Mouse (Mus musculus) MEL (cell line): ENCODE measurements around the gene Abcc5. TPM values are rescaled to one million over a fixed set of nuclear protein-coding genes. Genes with fewer than 3 reads are reported as not detected.

Experiments
- DNase-seq: peaks from one replicate; pipeline ENCODE4 v3.0.0; 2011; ENCODE audit warnings: low read depth, low spot score
- H3K27ac ChIP-seq: 2 replicates; pipeline ENCODE4 v1.5.1; 2012; ENCODE audit warnings: low read depth, mild to moderate bottlenecking, control low read depth, low read length, moderate library complexity; ENCODE audit not compliant: control insufficient read depth
- H3K27me3 ChIP-seq, 2 experiments: fragments of 150-350 bp in 1 of 2; sonication (generic) in 1 of 2; 2 replicates each; pipeline ENCODE4 v1.6.1; 2012; ENCODE audit warnings: low read length in 2 of 2, mild to moderate bottlenecking in 2 of 2, improper control_type of control experiment in 1 of 2, moderate library complexity in 1 of 2; ENCODE audit not compliant: insufficient read depth in 2 of 2, control insufficient read depth in 1 of 2
- H3K36me3 ChIP-seq, 2 experiments: 2 replicates each; pipeline ENCODE4 v1.6.1; 2012 to 2014; ENCODE audit warnings: low read length in 2 of 2, improper control_type of control experiment in 1 of 2, inconsistent platforms in 1 of 2, mild to moderate bottlenecking in 1 of 2; ENCODE audit not compliant: insufficient read depth in 2 of 2, control insufficient read depth in 1 of 2
- H3K4me1 ChIP-seq, 2 experiments: fragments of 150-350 bp in 1 of 2; sonication (generic) in 1 of 2; 2 replicates each; pipeline ENCODE4 v1.6.1; 2012; ENCODE audit warnings: low read length in 2 of 2, improper control_type of control experiment in 1 of 2, mild to moderate bottlenecking in 1 of 2; ENCODE audit not compliant: insufficient read depth in 2 of 2, control insufficient read depth in 1 of 2
- H3K4me3 ChIP-seq, 2 experiments: fragments of 150-350 bp in 1 of 2; sonication (generic) in 1 of 2; 2 replicates each; pipeline ENCODE4 v1.5.1; 2012; ENCODE audit warnings: low read depth in 2 of 2, low read length in 2 of 2, mild to moderate bottlenecking in 2 of 2, moderate library complexity in 2 of 2, control low read depth in 1 of 2, improper control_type of control experiment in 1 of 2; ENCODE audit not compliant: control insufficient read depth in 1 of 2, insufficient read depth in 1 of 2
- H3K79me2 ChIP-seq: 2 replicates; pipeline ENCODE4 v1.6.1; 2012; ENCODE audit warnings: mild to moderate bottlenecking, low read length, moderate library complexity; ENCODE audit not compliant: control insufficient read depth, poor library complexity, insufficient read depth
- H3K9ac ChIP-seq: 2 replicates; pipeline ENCODE4 v1.6.1; 2012; ENCODE audit warnings: low read depth, mild to moderate bottlenecking, control low read depth, low read length, moderate library complexity; ENCODE audit not compliant: control insufficient read depth, poor library complexity, severe bottlenecking
- H3K9me3 ChIP-seq: fragments of 150-350 bp; sonication (generic); replicated peaks from 2 replicates; pipeline ENCODE4 v1.6.1; 2012; ENCODE audit warnings: mild to moderate bottlenecking, low read length, improper control_type of control experiment, moderate library complexity; ENCODE audit not compliant: insufficient read depth
- CHD1 ChIP-seq: IDR thresholded peaks from 2 replicates; pipeline ENCODE4 v1.6.1; 2012; ENCODE audit warnings: low read depth, mild to moderate bottlenecking, inconsistent platforms, low read length, improper control_type of control experiment
- CTCF ChIP-seq, 3 experiments: IDR thresholded peaks in 2 of 3; conservative IDR thresholded peaks in 1 of 3; 2 replicates each; pipeline ENCODE4 v1.5.1; 2011 to 2012; ENCODE audit warnings: low read length in 3 of 3, low read depth in 2 of 3, mild to moderate bottlenecking in 2 of 3, improper control_type of control experiment in 1 of 3, inconsistent platforms in 1 of 3, mixed read lengths in 1 of 3, moderate library complexity in 1 of 3; ENCODE audit not compliant: control insufficient read depth in 1 of 3, insufficient read depth in 1 of 3, poor library complexity in 1 of 3, severe bottlenecking in 1 of 3
- E2F4 ChIP-seq: IDR thresholded peaks from 2 replicates; pipeline ENCODE4 v1.6.1; 2011; ENCODE audit warnings: low read depth, low read length, improper control_type of control experiment, borderline replicate concordance
- ELF1 ChIP-seq: IDR thresholded peaks from 2 replicates; pipeline ENCODE4 v1.6.1; 2014; ENCODE audit warnings: low read depth, mild to moderate bottlenecking, inconsistent platforms, low read length, improper control_type of control experiment, moderate library complexity
- EP300 ChIP-seq, 2 experiments: IDR thresholded peaks; 2 replicates each; pipeline ENCODE4 v1.6.1; 2011; ENCODE audit warnings: improper control_type of control experiment in 2 of 2, low read length in 2 of 2, low read depth in 1 of 2, mild to moderate bottlenecking in 1 of 2
- ETS1 ChIP-seq: IDR thresholded peaks from 2 replicates; pipeline ENCODE4 v1.6.1; 2012; ENCODE audit warnings: low read depth, mild to moderate bottlenecking, inconsistent platforms, low read length, improper control_type of control experiment, moderate library complexity
- GATA1 ChIP-seq: IDR thresholded peaks from 2 replicates; pipeline ENCODE4 v1.6.1; 2011; ENCODE audit warnings: low read depth, low read length, improper control_type of control experiment
- JUND ChIP-seq: IDR thresholded peaks from 2 replicates; pipeline ENCODE4 v1.6.1; 2011; ENCODE audit warnings: low read depth, mild to moderate bottlenecking, improper control_type of control experiment, low read length
- NELFE ChIP-seq: IDR thresholded peaks from 2 replicates; pipeline ENCODE4 v1.6.1; 2011; ENCODE audit warnings: low read depth, low read length, improper control_type of control experiment
- POLR2A ChIP-seq, 2 experiments: IDR thresholded peaks; 2 replicates each; pipeline ENCODE4 v1.6.1; 2011 to 2012; ENCODE audit warnings: low read length in 2 of 2, mild to moderate bottlenecking in 2 of 2, control low read depth in 1 of 2, improper control_type of control experiment in 1 of 2, low read depth in 1 of 2, moderate library complexity in 1 of 2; ENCODE audit not compliant: control insufficient read depth in 1 of 2, insufficient read depth in 1 of 2, poor library complexity in 1 of 2
- POLR2AphosphoS2 ChIP-seq: IDR thresholded peaks from 2 replicates; pipeline ENCODE4 v1.6.1; 2011; ENCODE audit warnings: low read length, improper control_type of control experiment
- POLR2AphosphoS5 ChIP-seq: IDR thresholded peaks from 2 replicates; pipeline ENCODE4 v1.6.1; 2012; ENCODE audit warnings: low read depth, borderline replicate concordance, mild to moderate bottlenecking, inconsistent platforms, low read length, moderate library complexity, mixed read lengths
- RAD21 ChIP-seq: IDR thresholded peaks from 2 replicates; pipeline ENCODE4 v1.6.1; 2011; ENCODE audit warnings: mild to moderate bottlenecking, low read depth, low read length, improper control_type of control experiment
- RCOR1 ChIP-seq: IDR thresholded peaks from 2 replicates; pipeline ENCODE4 v1.6.1; 2012; ENCODE audit warnings: low read depth, mild to moderate bottlenecking, inconsistent platforms, low read length, improper control_type of control experiment
- SMC3 ChIP-seq: IDR thresholded peaks from 2 replicates; pipeline ENCODE4 v1.6.1; 2011; ENCODE audit warnings: low read depth, low read length, improper control_type of control experiment
- TAL1 ChIP-seq: IDR thresholded peaks from 2 replicates; pipeline ENCODE4 v1.6.1; 2012; ENCODE audit warnings: mild to moderate bottlenecking, inconsistent platforms, low read length, moderate library complexity, mixed read lengths
- TBP ChIP-seq: IDR thresholded peaks from 2 replicates; pipeline ENCODE4 v1.8.0; 2011; ENCODE audit warnings: low read depth, low read length, improper control_type of control experiment
- USF1 ChIP-seq: IDR thresholded peaks from 2 replicates; pipeline ENCODE4 v1.6.1; 2014; ENCODE audit warnings: low read depth, mild to moderate bottlenecking, inconsistent platforms, low read length, improper control_type of control experiment, moderate library complexity
- ZMIZ1 ChIP-seq: IDR thresholded peaks from 2 replicates; pipeline ENCODE4 v1.6.1; 2012; ENCODE audit warnings: low read depth, mild to moderate bottlenecking, inconsistent platforms, low read length, improper control_type of control experiment, moderate library complexity
- ZNF384 ChIP-seq: IDR thresholded peaks from 2 replicates; pipeline ENCODE4 v1.6.1; 2012; ENCODE audit warnings: low read depth, mild to moderate bottlenecking, inconsistent platforms, low read length, improper control_type of control experiment
- polyA plus RNA-seq, 2 experiments: library from polyadenylated mRNA; stranded (reverse) in 1 of 2; unstranded in 1 of 2; fragments of >175 nt in 1 of 2; fragments of >200 nt in 1 of 2; gene quantifications; 2 replicates each; pipeline versions ENCODE4 v1.2.1 to v1.2.4; 2012; ENCODE audit warnings: low replicate concordance in 2 of 2, low read depth in 1 of 2; ENCODE audit not compliant: insufficient read length in 2 of 2, insufficient read depth in 1 of 2, missing spikeins in 1 of 2
- total RNA-seq: library from RNA; depleted of rRNA; stranded (reverse); fragments of 300-350 nt; gene quantifications from 2 replicates; pipeline ENCODE4 v1.2.3, GENCODE M21; 2012

The Abcc5 gene
- total and polyA plus RNA-seq, 3 experiments = 17.6 to 31.7 TPM; not detected in 1

GRCm38 (mm10) chr16:20405335-20405734, 20.9 kb downstream of the Abcc5 start:
- no peak overlapping the region for H3K9ac ChIP-seq
- TF ChIP-seq GATA1 (no peak), TBP (no peak), ZNF384 (no peak), ETS1 (no peak), RAD21 (no peak), USF1 (no peak)
- TF ChIP-seq, all 39 proteins: peak for 0
- H3K9me3 ChIP-seq = no peaks in the 10 kb centered on the region
- H3K27me3 ChIP-seq = no peaks in the 10 kb centered on the region
- no peak overlapping the region for H3K27ac ChIP-seq
- peaks cover 0 to 2% of the 10 kb centered on the region in 2 experiments; a peak in 1 of 4 replicates for H3K36me3 ChIP-seq
- H3K4me1 ChIP-seq = no peaks in the 10 kb centered on the region
- H3K4me3 ChIP-seq = no peak overlapping the region
- H3K79me2 ChIP-seq = no peaks in the 10 kb centered on the region
- no peak for DNase-seq

GRCm38 (mm10) chr16:20403327-20403726, 22.9 kb downstream of the Abcc5 start:
- no peak for DNase-seq
- no peak for TF ChIP-seq RAD21
- TF ChIP-seq RCOR1 = no peak
- TF ChIP-seq NELFE = no peak
- no peak for TF ChIP-seq JUND
- TF ChIP-seq POLR2AphosphoS2 = no peak
- no peak for TF ChIP-seq CHD1
- no peak for TF ChIP-seq SMC3
- no peak for TF ChIP-seq CTCF (IDR thresholded peaks at IDR 0.05 in 2 of 3, conservative IDR thresholded peaks at IDR 0.05 in 1 of 3; ENCODE audit: control insufficient read depth in 1 of 3, insufficient read depth in 1 of 3, low read depth in 2 of 3, low read length in 3 of 3, poor library complexity in 1 of 3, severe bottlenecking in 1 of 3)
- no peak for TF ChIP-seq TAL1
- no peak for TF ChIP-seq E2F4
- no peak for TF ChIP-seq POLR2AphosphoS5
- no peak for TF ChIP-seq USF1
- TF ChIP-seq ELF1 = no peak
- no peak for TF ChIP-seq EP300 (IDR thresholded peaks at IDR 0.05; ENCODE audit: low read depth in 1 of 2, low read length in 2 of 2)
- TF ChIP-seq POLR2A (IDR thresholded peaks at IDR 0.05; ENCODE audit: control insufficient read depth in 1 of 2, insufficient read depth in 1 of 2, low read depth in 1 of 2, low read length in 2 of 2, poor library complexity in 1 of 2) = no peak
- TF ChIP-seq TBP = no peak
- TF ChIP-seq ZMIZ1 = no peak
- H3K79me2 ChIP-seq = no peaks in the 10 kb centered on the region
- peaks cover 0 to 2% of the 10 kb centered on the region in 2 experiments; a peak in 1 of 4 replicates for H3K36me3 ChIP-seq
- H3K4me1 ChIP-seq = no peaks in the 10 kb centered on the region
- H3K9me3 ChIP-seq = no peaks in the 10 kb centered on the region
- H3K4me3 ChIP-seq = no peak overlapping the region
- H3K9ac ChIP-seq = no peak overlapping the region
- no peaks in the 10 kb centered on the region for H3K27me3 ChIP-seq
- no peak overlapping the region for H3K27ac ChIP-seq
